Mouse (Mus musculus): Measurements from ENCODE around the gene 2810004N23Rik. TPM values are rescaled to one million over a fixed set of nuclear protein-coding genes. Genes with fewer than 3 reads are reported as not detected.

2810004N23Rik gene
- polyA plus RNA-seq, 1 experiment: 15.7 TPM

DNA sequence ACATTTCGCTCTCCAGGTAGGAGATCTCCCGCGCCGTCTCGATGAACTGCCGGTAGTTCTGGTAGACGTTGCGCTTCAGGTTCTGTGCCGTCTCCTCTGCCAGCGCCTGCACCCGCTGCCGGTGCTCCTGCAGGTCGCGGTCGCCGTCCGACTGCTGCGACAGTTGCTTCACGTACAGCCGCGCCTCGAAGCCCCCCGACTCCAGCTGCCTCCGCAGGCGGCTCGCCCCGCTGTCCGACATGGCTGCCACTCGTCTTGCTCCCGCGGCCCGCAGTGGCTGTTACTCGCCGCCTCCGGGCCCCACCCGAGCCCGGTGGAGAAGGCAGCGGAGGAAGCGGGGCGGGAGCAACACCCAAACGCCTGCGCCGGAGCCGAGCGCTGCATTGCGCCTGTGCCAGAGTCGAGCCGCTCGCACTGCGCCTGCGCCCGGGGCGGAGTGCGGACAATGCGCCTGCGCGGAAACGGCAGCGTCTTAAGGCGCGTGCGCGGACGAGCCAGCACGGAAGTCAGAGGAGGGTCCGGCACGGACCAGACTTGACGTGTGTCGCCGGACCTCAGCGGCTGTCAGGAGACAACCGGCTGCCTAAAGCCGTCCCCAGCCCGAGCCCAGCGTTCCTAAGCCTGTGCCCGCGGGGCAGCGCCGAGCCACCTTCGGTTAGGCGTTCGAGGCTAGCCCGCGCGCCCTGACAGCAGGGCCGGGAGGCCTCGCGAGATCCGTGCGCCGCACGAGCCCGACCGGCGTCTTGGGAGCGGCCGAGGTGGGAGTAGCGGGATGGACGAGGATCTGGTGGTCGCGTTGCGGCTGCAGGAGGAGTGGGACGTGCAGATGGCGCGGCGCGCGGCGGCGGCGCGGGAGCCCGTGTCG lies 34.7 kb upstream of the 2810004N23Rik start, which contains the start of the genes Exoc8 and Sprtn:
Gene Exoc8, minus strand, starts transcription at position 320 of the 865 bp plus-strand sequence.
Gene Sprtn, plus strand, starts transcription at position 501 of the 865 bp plus-strand sequence.
- under 1% methylated on average over 114 of the region's 114 CpGs for WGBS
- H3K4me1 ChIP-seq (ENCODE audit: control insufficient read depth, insufficient read depth, low read length): peaks cover 19% of the 10 kb centered on the region
- peak within 1 kb of the TSS; percentile 57 for H3K27ac ChIP-seq (ENCODE audit: insufficient read depth, low read length)
- no peak for TF ChIP-seq CTCF (IDR thresholded peaks at IDR 0.05; ENCODE audit: borderline replicate concordance, insufficient read depth, low read depth, low read length)
- TF ChIP-seq POLR2A (IDR thresholded peaks at IDR 0.05; ENCODE audit: borderline replicate concordance, insufficient read depth, low read length): peak; percentile 94
- H3K4me3 ChIP-seq (replicated peaks; ENCODE audit: insufficient read depth, low read depth, low read length): peak within 1 kb of the TSS; percentile 74
- no peaks in the 10 kb centered on the region for H3K27me3 ChIP-seq (ENCODE audit: control insufficient read depth, insufficient read depth, low read length)
- peak; percentile 97 to 99 for DNase-seq

GRCm38 (mm10) chr8:124896632-124897385 lies 33.9 kb upstream of the 2810004N23Rik start:
- Histone ChIP-seq H3K4me3 (replicated peaks; ENCODE audit: insufficient read depth, low read depth, low read length) (peak overlapping the region; percentile 67), H3K27me3 (ENCODE audit: control insufficient read depth, insufficient read depth, low read length) (no peaks in the 10 kb centered on the region), H3K27ac (ENCODE audit: insufficient read depth, low read length) (peak overlapping the region; percentile 57), H3K4me1 (ENCODE audit: control insufficient read depth, insufficient read depth, low read length) (peaks cover 19% of the 10 kb centered on the region)
- TF ChIP-seq POLR2A (IDR thresholded peaks at IDR 0.05; ENCODE audit: borderline replicate concordance, insufficient read depth, low read length): 0 out of 2 replicates have a peak, but pooled peaks have one; percentile 13
- peak; percentile 63; the same call in 1 of the 2 replicates for TF ChIP-seq CTCF (IDR thresholded peaks at IDR 0.05; ENCODE audit: borderline replicate concordance, insufficient read depth, low read depth, low read length)
- WGBS: under 1% methylated on average over 55 of the region's 60 CpGs
- peak; percentile 81 to 83 for DNase-seq

DNA sequence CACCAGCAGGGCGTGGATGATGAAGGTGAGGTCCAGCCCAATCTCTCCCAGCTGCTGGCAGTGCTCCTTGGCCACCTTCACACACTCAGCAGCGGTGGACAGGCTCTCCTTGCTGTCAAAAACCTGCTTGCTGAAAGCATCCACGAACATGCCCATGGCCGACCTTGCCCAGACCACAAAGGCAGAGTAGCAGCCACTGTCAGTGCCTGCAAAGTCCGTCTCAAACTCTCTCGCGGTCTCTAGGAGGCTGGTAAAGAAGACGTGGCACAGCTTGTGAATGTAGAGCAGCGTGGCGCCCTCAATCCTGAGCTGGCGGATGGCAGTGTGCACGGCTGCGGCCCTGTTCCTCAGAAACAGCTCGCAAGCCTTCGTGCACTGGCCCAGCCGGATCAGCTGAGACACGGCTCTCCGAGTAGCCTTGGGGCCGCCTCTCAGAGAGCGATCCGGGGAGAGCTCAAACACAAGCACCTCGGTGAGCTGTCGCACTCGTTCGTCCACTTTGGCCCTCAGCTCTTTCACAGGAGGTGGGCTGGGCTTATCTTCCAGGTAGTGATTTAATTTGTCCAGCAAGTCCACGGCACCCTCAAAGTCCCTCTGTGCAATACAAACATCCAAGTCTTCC lies 33.2 kb upstream of the 2810004N23Rik start:
- Histone ChIP-seq H3K27me3 (ENCODE audit: control insufficient read depth, insufficient read depth, low read length) (no peaks in the 10 kb centered on the region), H3K4me3 (replicated peaks; ENCODE audit: insufficient read depth, low read depth, low read length) (peak overlapping the region; percentile 67), H3K27ac (ENCODE audit: insufficient read depth, low read length) (0 out of 2 replicates have a peak overlapping the region, but pooled peaks have one; percentile 6), H3K4me1 (ENCODE audit: control insufficient read depth, insufficient read depth, low read length) (peaks cover 19% of the 10 kb centered on the region)
- TF ChIP-seq POLR2A (IDR thresholded peaks at IDR 0.05; ENCODE audit: borderline replicate concordance, insufficient read depth, low read length) (no peak), CTCF (IDR thresholded peaks at IDR 0.05; ENCODE audit: borderline replicate concordance, insufficient read depth, low read depth, low read length) (no peak)
- 57% methylated on average over 26 of the region's 26 CpGs for whole genome bisulfite sequencing
- DNase-seq: no peak

GRCm38 (mm10) chr8:124892596-124892995 lies 29.7 kb upstream of the 2810004N23Rik start:
- H3K4me3 ChIP-seq (replicated peaks; ENCODE audit: insufficient read depth, low read depth, low read length): no peak overlapping the region
- no peak for DNase-seq
- no peak overlapping the region for H3K27ac ChIP-seq (ENCODE audit: insufficient read depth, low read length)
- WGBS: 61% methylated on average over 3 of the region's 3 CpGs
- TF ChIP-seq CTCF (IDR thresholded peaks at IDR 0.05; ENCODE audit: borderline replicate concordance, insufficient read depth, low read depth, low read length): no peak
- no peak for TF ChIP-seq POLR2A (IDR thresholded peaks at IDR 0.05; ENCODE audit: borderline replicate concordance, insufficient read depth, low read length)
- H3K27me3 ChIP-seq (ENCODE audit: control insufficient read depth, insufficient read depth, low read length): no peaks in the 10 kb centered on the region
- H3K4me1 ChIP-seq (ENCODE audit: control insufficient read depth, insufficient read depth, low read length): peaks cover 14% of the 10 kb centered on the region

DNA sequence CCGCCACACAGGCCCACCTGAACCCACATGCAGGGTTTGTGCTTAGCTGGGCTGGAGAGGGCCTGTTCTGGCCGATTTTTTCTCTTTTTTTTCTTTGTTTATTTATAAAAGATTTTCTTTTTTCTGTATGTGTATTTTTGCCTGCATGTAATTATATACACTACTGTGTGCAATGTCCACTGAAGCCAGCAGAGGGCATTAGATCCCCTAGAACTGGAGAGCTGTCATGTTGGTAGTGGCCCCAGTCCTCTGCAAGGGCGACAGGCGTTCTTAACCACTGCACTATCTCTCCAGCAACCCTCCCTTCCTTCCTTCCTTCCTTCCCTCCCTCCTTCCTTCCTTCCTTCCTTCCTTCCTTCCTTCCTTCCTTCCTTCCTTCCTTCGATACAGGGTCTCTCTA lies 25.5 kb upstream of the 2810004N23Rik start:
- DNase-seq: no peak
- no peak overlapping the region for H3K4me3 ChIP-seq (replicated peaks; ENCODE audit: insufficient read depth, low read depth, low read length)
- TF ChIP-seq CTCF (IDR thresholded peaks at IDR 0.05; ENCODE audit: borderline replicate concordance, insufficient read depth, low read depth, low read length) (0 out of 2 replicates have a peak, but pooled peaks have one; percentile 18), POLR2A (IDR thresholded peaks at IDR 0.05; ENCODE audit: borderline replicate concordance, insufficient read depth, low read length) (no peak)
- 98% methylated on average over 5 of the region's 5 CpGs for WGBS
- H3K4me1 ChIP-seq (ENCODE audit: control insufficient read depth, insufficient read depth, low read length): no peaks in the 10 kb centered on the region
- no peaks in the 10 kb centered on the region for H3K27me3 ChIP-seq (ENCODE audit: control insufficient read depth, insufficient read depth, low read length)
- H3K27ac ChIP-seq (ENCODE audit: insufficient read depth, low read length): no peak overlapping the region

- WGBS: 82% methylated on average over 10 of the region's 10 CpGs
- H3K27ac ChIP-seq (ENCODE audit: insufficient read depth, low read length): no peak overlapping the region
- DNase-seq: no peak
- H3K27me3 ChIP-seq (ENCODE audit: control insufficient read depth, insufficient read depth, low read length): no peaks in the 10 kb centered on the region
- H3K4me3 ChIP-seq (replicated peaks; ENCODE audit: insufficient read depth, low read depth, low read length): no peak overlapping the region
- TF ChIP-seq CTCF (IDR thresholded peaks at IDR 0.05; ENCODE audit: borderline replicate concordance, insufficient read depth, low read depth, low read length) (no peak), POLR2A (IDR thresholded peaks at IDR 0.05; ENCODE audit: borderline replicate concordance, insufficient read depth, low read length) (no peak)
- no peaks in the 10 kb centered on the region for H3K4me1 ChIP-seq (ENCODE audit: control insufficient read depth, insufficient read depth, low read length)
Measured at GRCm38 (mm10) chr8:124878946-124879526, 16.1 kb upstream of the 2810004N23Rik start.

DNA sequence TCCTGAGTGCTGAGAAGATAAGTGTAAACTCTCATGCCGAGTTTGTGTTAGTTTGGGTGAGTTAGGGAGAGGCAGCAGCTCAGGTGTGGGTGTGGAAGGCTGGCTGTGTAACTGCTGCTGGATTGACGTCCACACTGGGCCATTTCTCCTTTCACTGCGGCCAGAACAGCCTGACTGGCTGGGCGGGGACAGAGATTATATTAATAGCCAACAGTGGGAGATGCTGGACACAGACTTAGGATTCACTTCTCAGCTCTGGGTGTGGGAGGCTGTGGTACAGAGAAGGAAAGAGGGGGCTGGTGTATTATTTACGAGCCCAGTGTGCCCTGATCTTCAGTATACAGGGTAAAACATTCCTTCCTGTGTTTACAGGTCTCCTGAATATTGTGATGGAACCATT lies 15.2 kb upstream of the 2810004N23Rik start:
- no peaks in the 10 kb centered on the region for H3K27me3 ChIP-seq (ENCODE audit: control insufficient read depth, insufficient read depth, low read length)
- H3K4me3 ChIP-seq (replicated peaks; ENCODE audit: insufficient read depth, low read depth, low read length): no peak overlapping the region
- 89% methylated on average over 5 of the region's 5 CpGs for WGBS
- no peak overlapping the region for H3K27ac ChIP-seq (ENCODE audit: insufficient read depth, low read length)
- DNase-seq: no peak
- TF ChIP-seq POLR2A (IDR thresholded peaks at IDR 0.05; ENCODE audit: borderline replicate concordance, insufficient read depth, low read length): no peak
- no peak for TF ChIP-seq CTCF (IDR thresholded peaks at IDR 0.05; ENCODE audit: borderline replicate concordance, insufficient read depth, low read depth, low read length)
- no peaks in the 10 kb centered on the region for H3K4me1 ChIP-seq (ENCODE audit: control insufficient read depth, insufficient read depth, low read length)

Measured in cerebellum, adult 2 months (tissue).